Comparison of ENCODE assay signal across 8 mouse cellular contexts in genomic region chr6:100157288-100157687, GRCm38 (mm10).
DNase-seq lines count a peak whose midpoint lies in the region; ATAC-seq and TF ChIP-seq lines count a peak whose summit lies in the region.

No protein-coding gene starts in this region.

- peak; percentile 69 for ATAC-seq in megakaryocyte-erythroid progenitor cell, adult 5-6 weeks (replicated peaks; ENCODE audit: low FRiP score, low TSS enrichment, poor library complexity, severe bottlenecking)

- no peak for TF ChIP-seq POLR2A in brain, embryonic 14.5 days (IDR thresholded peaks at IDR 0.05; ENCODE audit: borderline replicate concordance, extremely low read depth, insufficient read depth, insufficient read length, poor library complexity, severe bottlenecking)

- intact Hi-C loops in left cerebral cortex, postnatal 4 days (cut with DNase I) = no loop called here
- intact Hi-C loops in left cerebral cortex, postnatal 36 days (cut with DNase I) = no loop called here

- peak; percentile 37 to 77 for DNase-seq in cerebellum, postnatal 4 days (ENCODE audit: low spot score in 2 of 2)
- no peak for DNase-seq in cerebellum, adult 18-20 months
- DNase-seq in left cerebral cortex, postnatal 4 days = peak; percentile 73
- no peak for DNase-seq in left cerebral cortex, postnatal 36 days (ENCODE audit: low spot score in 2 of 2)
- DNase-seq in brain, embryonic 14.5 days (ENCODE audit: low read depth) = peak; percentile 93
- DNase-seq in urinary bladder, postnatal 36 days (ENCODE audit: low spot score in 2 of 2) = no peak
- no peak for DNase-seq in ovary, postnatal 14 days (ENCODE audit: low spot score)

- TF ChIP-seq CTCF in brain, embryonic 14.5 days (IDR thresholded peaks at IDR 0.05; ENCODE audit: borderline replicate concordance, extremely low read depth, insufficient read depth, insufficient read length) = no peak

Comparison
In these comparisons a context has a peak if more than half of its experiments do, and no peak if none do; other contexts are left out.
1. DNase-seq: peak in cerebellum, postnatal 4 days (2 of 2), left cerebral cortex, postnatal 4 days (single experiment) and brain, embryonic 14.5 days (single experiment); none in cerebellum, adult 18-20 months (0 of 2), left cerebral cortex, postnatal 36 days (0 of 2), urinary bladder, postnatal 36 days (0 of 2) and ovary, postnatal 14 days (single experiment).